Mouse (Mus musculus) kidney, postnatal 0 days (tissue): ENCODE measurements around the gene Hivep3. TPM values are rescaled to one million over a fixed set of nuclear protein-coding genes. Genes with fewer than 3 reads are reported as not detected.

Experiments used
- ATAC-seq: fragments of 200-750 bp; cut with Nextera tagmentation; replicated peaks from 2 replicates; pipeline ENCODE4 v1.8.0; 2017; ENCODE audit warnings: low read depth, moderate number of reproducible peaks, moderate TSS enrichment, moderate library complexity; ENCODE audit not compliant: low FRiP score
- DNase-seq: peaks from one replicate; pipeline ENCODE4 v3.0.0-alpha.2; 2016; ENCODE audit warnings: low spot score
- H3K27ac ChIP-seq: fragments of 300-500 bp; sonication (generic); 2 replicates; pipeline ENCODE4 v1.5.1; 2014; ENCODE audit warnings: mild to moderate bottlenecking
- H3K27me3 ChIP-seq: fragments of 300-500 bp; sonication (generic); 2 replicates; pipeline ENCODE4 v1.6.1; 2014; ENCODE audit warnings: low read length, mixed read lengths; ENCODE audit not compliant: insufficient read depth
- H3K36me3 ChIP-seq: fragments of 300-500 bp; sonication (generic); 2 replicates; pipeline ENCODE4 v1.6.1; 2014; ENCODE audit warnings: low read length, mixed read lengths; ENCODE audit not compliant: insufficient read depth
- H3K4me1 ChIP-seq: fragments of 300-500 bp; sonication (generic); replicated peaks from 2 replicates; pipeline ENCODE4 v1.6.1; 2014; ENCODE audit warnings: antibody characterized with exemption, low read length, mixed read lengths; ENCODE audit not compliant: insufficient read depth
- H3K4me2 ChIP-seq: fragments of 300-500 bp; sonication (generic); 2 replicates; pipeline ENCODE4 v1.6.1; 2014; ENCODE audit warnings: mild to moderate bottlenecking, low read length, moderate library complexity, mixed read lengths
- H3K4me3 ChIP-seq: fragments of 300-500 bp; sonication (generic); replicated peaks from 2 replicates; pipeline ENCODE4 v1.5.1; 2014; ENCODE audit warnings: low read depth, low read length
- H3K9ac ChIP-seq: fragments of 300-500 bp; sonication (generic); 2 replicates; pipeline ENCODE4 v1.6.1; 2014; ENCODE audit warnings: low read depth, low read length
- H3K9me3 ChIP-seq: fragments of 300-500 bp; sonication (generic); replicated peaks from 2 replicates; pipeline ENCODE4 v1.6.1; 2016; ENCODE audit warnings: low read length, inconsistent platforms, mixed read lengths
- CTCF ChIP-seq: IDR thresholded peaks from 2 replicates; pipeline ENCODE4 v1.5.1; 2016; ENCODE audit warnings: antibody characterized with exemption, low read depth, mild to moderate bottlenecking, moderate library complexity
- WGBS: fragments of 180-500 bp; shearing (Covaris S2); extraction: QIAGEN DNeasy Blood & Tissue Kit; methylation state at CpG from one replicate; pipeline ENCODE4 v1.1.7; 2014; 5-methylcytosine and 5-hydroxymethylcytosine counted together
- polyA plus RNA-seq: library from polyadenylated mRNA; unstranded; fragments of >200 nt; fragmentation: Nextera tagmentation; extraction: Ambion mirVana; gene quantifications from 2 replicates; pipeline ENCODE4 v1.2.1, GENCODE M21; 2015

Hivep3 gene
- polyA plus RNA-seq, 1 experiment from 2014 or later: 8.3 TPM

DNA sequence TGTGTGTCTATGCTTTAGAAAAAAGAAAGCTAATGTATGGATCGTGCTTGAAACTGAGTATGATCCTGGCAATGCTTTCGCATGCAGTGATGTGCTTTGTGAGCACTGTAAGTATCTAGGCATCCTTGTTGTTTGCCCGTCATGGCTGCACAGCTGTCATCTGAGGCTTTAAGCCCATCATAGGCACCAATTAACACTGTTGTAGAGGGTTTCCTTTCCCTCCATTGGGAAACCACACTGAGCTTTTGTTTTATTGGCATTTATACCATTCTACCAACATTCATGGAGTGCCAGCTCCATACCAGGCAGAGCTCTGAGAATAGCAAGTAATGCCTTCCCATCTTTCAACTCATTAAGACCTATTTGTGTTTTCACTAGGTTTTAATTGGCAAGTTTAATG is 42.3 kb downstream of the Hivep3 start:
- DNase-seq: no peak
- TF ChIP-seq CTCF: no peak

GRCm38 (mm10) chr4:119777146-119777545 is 43.6 kb downstream of the Hivep3 start:
- no peak overlapping the region for H3K27ac ChIP-seq
- DNase-seq: no peak
- H3K9ac ChIP-seq: no peak overlapping the region
- H3K4me1 ChIP-seq: peaks cover 4% of the 10 kb centered on the region; the same call in 1 of the 2 replicates
- no peaks in the 10 kb centered on the region for H3K27me3 ChIP-seq
- H3K36me3 ChIP-seq: no peaks in the 10 kb centered on the region
- no peak overlapping the region for H3K4me2 ChIP-seq
- no peak for ATAC-seq
- H3K9me3 ChIP-seq: no peaks in the 10 kb centered on the region
- no peak overlapping the region for H3K4me3 ChIP-seq
- TF ChIP-seq CTCF: no peak
- 66% methylated on average over 3 of the region's 3 CpGs for WGBS

More for the DNA sequence above, 42.3 kb downstream of the Hivep3 start:
- no peak overlapping the region for H3K4me3 ChIP-seq
- ATAC-seq: no peak
- H3K27ac ChIP-seq: no peak overlapping the region
- WGBS: 92% methylated on average over 3 of the region's 3 CpGs
- no peaks in the 10 kb centered on the region for H3K36me3 ChIP-seq
- no peak overlapping the region for H3K9ac ChIP-seq
- no peaks in the 10 kb centered on the region for H3K9me3 ChIP-seq
- H3K4me2 ChIP-seq: no peak overlapping the region
- no peaks in the 10 kb centered on the region for H3K27me3 ChIP-seq
- peaks cover 4% of the 10 kb centered on the region; the same call in 1 of the 2 replicates for H3K4me1 ChIP-seq

GRCm38 (mm10) chr4:119779561-119780400 is 46.2 kb downstream of the Hivep3 start:
- no peak overlapping the region for H3K27ac ChIP-seq
- no peak overlapping the region for H3K4me2 ChIP-seq
- H3K9ac ChIP-seq: no peak overlapping the region
- H3K4me1 ChIP-seq: peaks cover 4% of the 10 kb centered on the region; the same call in 1 of the 2 replicates
- DNase-seq (peak; percentile 11), ATAC-seq (no peak)
- WGBS: 49% methylated on average over 5 of the region's 5 CpGs
- H3K4me3 ChIP-seq: no peak overlapping the region
- no peaks in the 10 kb centered on the region for H3K36me3 ChIP-seq
- no peak for TF ChIP-seq CTCF
- H3K27me3 ChIP-seq: no peaks in the 10 kb centered on the region
- no peaks in the 10 kb centered on the region for H3K9me3 ChIP-seq

DNA sequence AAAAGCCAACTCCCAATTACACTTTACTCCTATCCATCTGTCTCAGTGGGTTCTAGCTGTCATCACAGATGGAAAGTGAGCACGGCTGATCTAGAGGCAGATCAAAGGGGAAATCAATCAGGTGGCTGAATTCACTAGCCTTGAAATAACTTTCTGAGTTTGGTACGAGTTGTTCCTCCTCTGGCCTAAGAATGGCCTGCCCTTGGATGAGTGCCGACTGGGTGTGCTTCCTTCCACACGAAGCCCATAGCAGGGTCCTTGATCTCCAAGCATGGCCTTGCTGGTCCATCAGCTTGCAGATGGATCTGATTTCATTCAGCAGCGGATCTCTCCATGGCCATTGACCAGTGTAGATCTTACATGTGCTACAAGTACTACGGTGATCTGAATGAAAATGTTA is 47.3 kb downstream of the Hivep3 start:
- DNase-seq (no peak), ATAC-seq (no peak)
- Histone ChIP-seq H3K27ac (no peak overlapping the region), H3K36me3 (no peaks in the 10 kb centered on the region), H3K9me3 (no peaks in the 10 kb centered on the region), H3K9ac (no peak overlapping the region), H3K4me1 (peaks cover 4% of the 10 kb centered on the region; the same call in 1 of the 2 replicates), H3K4me2 (no peak overlapping the region), H3K27me3 (no peaks in the 10 kb centered on the region), H3K4me3 (no peak overlapping the region)
- TF ChIP-seq CTCF: no peak
- 51% methylated on average over 6 of the region's 6 CpGs for WGBS

DNA sequence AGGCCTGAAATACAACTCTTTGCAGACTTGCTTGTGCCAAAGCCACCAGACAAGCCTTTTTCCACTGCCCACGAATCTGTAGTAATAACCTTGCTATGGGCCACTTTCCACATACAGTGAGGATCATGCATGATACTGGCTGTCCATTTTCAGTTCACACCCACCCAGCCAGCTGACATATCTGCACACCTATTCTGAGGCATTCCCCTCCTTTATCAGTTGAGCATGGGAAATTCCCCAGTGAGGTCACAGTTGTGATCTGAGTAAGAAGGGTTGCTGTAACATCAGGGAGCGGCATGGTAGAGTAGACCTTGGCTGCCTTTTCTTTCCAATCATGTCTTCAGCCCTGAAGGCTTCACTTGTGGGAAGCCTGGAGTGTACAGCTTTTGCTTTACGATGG is 51.4 kb downstream of the Hivep3 start:
- Histone ChIP-seq H3K9ac (no peak overlapping the region), H3K4me2 (no peak overlapping the region), H3K9me3 (no peaks in the 10 kb centered on the region), H3K27ac (no peak overlapping the region), H3K4me3 (no peak overlapping the region), H3K4me1 (no peaks in the 10 kb centered on the region), H3K36me3 (no peaks in the 10 kb centered on the region), H3K27me3 (no peaks in the 10 kb centered on the region)
- no peak for TF ChIP-seq CTCF
- 96% methylated on average over 3 of the region's 3 CpGs for WGBS
- no peak for ATAC-seq
- no peak for DNase-seq

DNA sequence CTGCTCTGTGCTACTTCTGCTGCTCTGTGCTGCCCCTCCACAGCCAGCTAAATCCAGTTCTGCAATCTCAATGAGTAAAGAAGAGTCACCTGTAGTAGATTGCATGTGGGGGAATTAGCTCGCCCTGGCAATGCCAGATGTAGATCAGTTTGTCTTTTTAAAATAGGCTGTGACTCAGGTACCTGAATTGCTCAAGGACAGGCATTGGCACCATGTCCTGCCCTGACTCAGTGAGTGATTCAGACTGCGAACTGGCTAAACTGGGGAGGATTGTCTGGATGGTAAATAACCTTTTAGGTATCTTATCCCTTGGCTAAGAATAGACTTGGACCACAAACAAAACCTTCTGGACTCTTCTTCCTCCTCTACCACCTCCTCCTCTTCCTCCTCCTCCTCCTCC is 52.7 kb downstream of the Hivep3 start:
- Histone ChIP-seq H3K27me3 (no peaks in the 10 kb centered on the region), H3K9me3 (no peaks in the 10 kb centered on the region), H3K4me2 (no peak overlapping the region), H3K9ac (no peak overlapping the region), H3K4me1 (no peaks in the 10 kb centered on the region), H3K27ac (no peak overlapping the region), H3K4me3 (no peak overlapping the region), H3K36me3 (no peaks in the 10 kb centered on the region)
- TF ChIP-seq CTCF: no peak
- 78% methylated on average over 2 of the region's 2 CpGs for whole genome bisulfite sequencing
- ATAC-seq (no peak), DNase-seq (no peak)
